Mouse (Mus musculus) MEL (cell line): ENCODE data around the gene Gm45233. TPM values are rescaled to one million over a fixed set of nuclear protein-coding genes. Genes with fewer than 3 reads are reported as not detected.

Experiments used
- DNase-seq: peaks from one replicate; pipeline ENCODE4 v3.0.0; 2011; ENCODE audit warnings: low read depth, low spot score
- H3K27ac ChIP-seq: 2 replicates; pipeline ENCODE4 v1.5.1; 2012; ENCODE audit warnings: low read depth, mild to moderate bottlenecking, control low read depth, low read length, moderate library complexity; ENCODE audit not compliant: control insufficient read depth
- H3K27me3 ChIP-seq, 2 experiments: fragments of 150-350 bp in 1 of 2; sonication (generic) in 1 of 2; 2 replicates each; pipeline ENCODE4 v1.6.1; 2012; ENCODE audit warnings: low read length in 2 of 2, mild to moderate bottlenecking in 2 of 2, improper control_type of control experiment in 1 of 2, moderate library complexity in 1 of 2; ENCODE audit not compliant: insufficient read depth in 2 of 2, control insufficient read depth in 1 of 2
- H3K36me3 ChIP-seq, 2 experiments: 2 replicates each; pipeline ENCODE4 v1.6.1; 2012 to 2014; ENCODE audit warnings: low read length in 2 of 2, improper control_type of control experiment in 1 of 2, inconsistent platforms in 1 of 2, mild to moderate bottlenecking in 1 of 2; ENCODE audit not compliant: insufficient read depth in 2 of 2, control insufficient read depth in 1 of 2
- H3K4me1 ChIP-seq, 2 experiments: fragments of 150-350 bp in 1 of 2; sonication (generic) in 1 of 2; 2 replicates each; pipeline ENCODE4 v1.6.1; 2012; ENCODE audit warnings: low read length in 2 of 2, improper control_type of control experiment in 1 of 2, mild to moderate bottlenecking in 1 of 2; ENCODE audit not compliant: insufficient read depth in 2 of 2, control insufficient read depth in 1 of 2
- H3K4me3 ChIP-seq, 2 experiments: fragments of 150-350 bp in 1 of 2; sonication (generic) in 1 of 2; 2 replicates each; pipeline ENCODE4 v1.5.1; 2012; ENCODE audit warnings: low read depth in 2 of 2, low read length in 2 of 2, mild to moderate bottlenecking in 2 of 2, moderate library complexity in 2 of 2, control low read depth in 1 of 2, improper control_type of control experiment in 1 of 2; ENCODE audit not compliant: control insufficient read depth in 1 of 2, insufficient read depth in 1 of 2
- H3K79me2 ChIP-seq: 2 replicates; pipeline ENCODE4 v1.6.1; 2012; ENCODE audit warnings: mild to moderate bottlenecking, low read length, moderate library complexity; ENCODE audit not compliant: control insufficient read depth, poor library complexity, insufficient read depth
- H3K9ac ChIP-seq: 2 replicates; pipeline ENCODE4 v1.6.1; 2012; ENCODE audit warnings: low read depth, mild to moderate bottlenecking, control low read depth, low read length, moderate library complexity; ENCODE audit not compliant: control insufficient read depth, poor library complexity, severe bottlenecking
- H3K9me3 ChIP-seq: fragments of 150-350 bp; sonication (generic); replicated peaks from 2 replicates; pipeline ENCODE4 v1.6.1; 2012; ENCODE audit warnings: mild to moderate bottlenecking, low read length, improper control_type of control experiment, moderate library complexity; ENCODE audit not compliant: insufficient read depth
- E2F4 ChIP-seq: IDR thresholded peaks from 2 replicates; pipeline ENCODE4 v1.6.1; 2011; ENCODE audit warnings: low read depth, low read length, improper control_type of control experiment, borderline replicate concordance
- ELF1 ChIP-seq: IDR thresholded peaks from 2 replicates; pipeline ENCODE4 v1.6.1; 2014; ENCODE audit warnings: low read depth, mild to moderate bottlenecking, inconsistent platforms, low read length, improper control_type of control experiment, moderate library complexity
- GABPA ChIP-seq: IDR thresholded peaks from 2 replicates; pipeline ENCODE4 v1.6.1; 2012; ENCODE audit warnings: low read depth, mild to moderate bottlenecking, inconsistent platforms, low read length, improper control_type of control experiment, moderate library complexity
- JUND ChIP-seq: IDR thresholded peaks from 2 replicates; pipeline ENCODE4 v1.6.1; 2011; ENCODE audit warnings: low read depth, mild to moderate bottlenecking, improper control_type of control experiment, low read length
- KAT2A ChIP-seq: conservative IDR thresholded peaks from 2 replicates; pipeline ENCODE4 v1.6.1; 2012; ENCODE audit warnings: low read depth, low read length, improper control_type of control experiment, inconsistent platforms
- MXI1 ChIP-seq: IDR thresholded peaks from 2 replicates; pipeline ENCODE4 v1.6.1; 2011; ENCODE audit warnings: mild to moderate bottlenecking, low read depth, low read length, improper control_type of control experiment
- POLR2A ChIP-seq, 2 experiments: IDR thresholded peaks; 2 replicates each; pipeline ENCODE4 v1.6.1; 2011 to 2012; ENCODE audit warnings: low read length in 2 of 2, mild to moderate bottlenecking in 2 of 2, control low read depth in 1 of 2, improper control_type of control experiment in 1 of 2, low read depth in 1 of 2, moderate library complexity in 1 of 2; ENCODE audit not compliant: control insufficient read depth in 1 of 2, insufficient read depth in 1 of 2, poor library complexity in 1 of 2
- POLR2AphosphoS2 ChIP-seq: IDR thresholded peaks from 2 replicates; pipeline ENCODE4 v1.6.1; 2011; ENCODE audit warnings: low read length, improper control_type of control experiment
- SIN3A ChIP-seq: IDR thresholded peaks from 2 replicates; pipeline ENCODE4 v1.6.1; 2012; ENCODE audit warnings: low read length, improper control_type of control experiment, inconsistent platforms
- TBP ChIP-seq: IDR thresholded peaks from 2 replicates; pipeline ENCODE4 v1.8.0; 2011; ENCODE audit warnings: low read depth, low read length, improper control_type of control experiment
- TCF12 ChIP-seq: IDR thresholded peaks from 2 replicates; pipeline ENCODE4 v1.6.1; 2014; ENCODE audit warnings: low read depth, mild to moderate bottlenecking, inconsistent platforms, low read length, improper control_type of control experiment, moderate library complexity
- ZNF384 ChIP-seq: IDR thresholded peaks from 2 replicates; pipeline ENCODE4 v1.6.1; 2012; ENCODE audit warnings: low read depth, mild to moderate bottlenecking, inconsistent platforms, low read length, improper control_type of control experiment
- polyA plus RNA-seq, 2 experiments: library from polyadenylated mRNA; stranded (reverse) in 1 of 2; unstranded in 1 of 2; fragments of >175 nt in 1 of 2; fragments of >200 nt in 1 of 2; gene quantifications; 2 replicates each; pipeline versions ENCODE4 v1.2.1 to v1.2.4; 2012; ENCODE audit warnings: low replicate concordance in 2 of 2, low read depth in 1 of 2; ENCODE audit not compliant: insufficient read length in 2 of 2, insufficient read depth in 1 of 2, missing spikeins in 1 of 2
- total RNA-seq: library from RNA; depleted of rRNA; stranded (reverse); fragments of 300-350 nt; gene quantifications from 2 replicates; pipeline ENCODE4 v1.2.3, GENCODE M21; 2012

Gene Gm45233
- total and polyA plus RNA-seq, 3 experiments = 0.42 TPM; not detected in 2

DNA sequence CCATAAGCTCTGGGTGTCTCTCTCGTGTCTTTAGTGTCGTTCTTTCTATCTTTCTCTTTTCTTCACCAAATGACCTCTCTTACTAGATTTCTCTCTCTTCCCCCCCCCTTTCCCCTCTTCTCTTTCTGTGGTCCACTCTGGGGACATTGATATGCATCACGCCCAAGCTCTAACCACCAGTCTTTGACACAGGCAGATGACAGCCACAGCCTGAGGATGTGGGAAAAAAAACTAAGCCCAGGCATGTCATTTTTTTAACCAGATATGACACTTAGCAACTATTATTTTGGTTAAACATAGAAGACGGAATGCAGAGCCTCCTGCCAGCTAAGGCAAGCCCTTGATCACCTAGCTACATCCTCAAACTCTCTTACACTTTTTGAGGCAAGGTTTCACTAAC lies 5.3 kb upstream of the Gm45233 start:
- Histone ChIP-seq H3K36me3 (peaks cover 0 to 2% of the 10 kb centered on the region in 2 experiments; a peak in 1 of 4 replicates), H3K9ac (no peak overlapping the region), H3K27me3 (peaks cover 0 to under 1% of the 10 kb centered on the region in 2 experiments; a peak in 2 of 4 replicates), H3K4me3 (no peak overlapping the region), H3K79me2 (peaks cover 1% of the 10 kb centered on the region; the same call in 1 of the 2 replicates), H3K27ac (no peak overlapping the region), H3K4me1 (peaks cover 0 to 8% of the 10 kb centered on the region in 2 experiments; a peak in 2 of 4 replicates), H3K9me3 (no peaks in the 10 kb centered on the region)
- TF ChIP-seq SIN3A = no peak
- TF ChIP-seq POLR2AphosphoS2 = no peak
- no peak for DNase-seq

DNA sequence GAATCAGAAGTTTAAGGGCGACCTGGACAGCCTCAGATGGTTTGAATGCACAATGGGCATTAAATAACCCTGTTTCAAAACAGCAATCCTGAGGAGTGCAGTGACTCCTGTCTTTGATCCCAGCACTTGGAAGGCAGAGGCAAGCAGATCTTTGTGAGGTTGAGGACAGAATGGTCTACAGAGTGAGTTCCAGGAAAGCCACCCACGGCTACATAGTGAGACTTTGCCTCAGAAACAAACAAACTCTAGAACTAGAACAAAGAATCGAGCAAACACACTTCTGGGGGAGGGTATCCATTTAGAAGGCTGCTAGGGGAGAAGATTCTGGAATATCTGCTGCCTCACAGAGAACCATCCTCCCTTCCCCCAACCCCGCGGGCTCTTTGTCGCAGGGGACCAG lies 3.4 kb upstream of the Gm45233 start, which contains the start of gene Cldnd2:
Gene Cldnd2, plus strand, starts transcription at position 301 of the 400 bp plus-strand sequence.
- Histone ChIP-seq H3K4me3 (no peak within 1 kb of the TSS), H3K79me2 (peaks cover 14% of the 10 kb centered on the region), H3K9me3 (no peaks in the 10 kb centered on the region), H3K36me3 (peaks cover 0 to 8% of the 10 kb centered on the region in 2 experiments; a peak in 2 of 4 replicates), H3K27ac (no peak within 1 kb of the TSS), H3K27me3 (no peaks in the 10 kb centered on the region), H3K4me1 (peaks cover 2 to 18% of the 10 kb centered on the region in 2 experiments; a peak in 2 of 4 replicates), H3K9ac (no peak within 1 kb of the TSS)
- TF ChIP-seq POLR2A (IDR thresholded peaks at IDR 0.05; ENCODE audit: control insufficient read depth in 1 of 2, insufficient read depth in 1 of 2, low read depth in 1 of 2, low read length in 2 of 2, poor library complexity in 1 of 2) (no peak), KAT2A (no peak), ZNF384 (no peak), TBP (no peak)
- no peak for DNase-seq

DNA sequence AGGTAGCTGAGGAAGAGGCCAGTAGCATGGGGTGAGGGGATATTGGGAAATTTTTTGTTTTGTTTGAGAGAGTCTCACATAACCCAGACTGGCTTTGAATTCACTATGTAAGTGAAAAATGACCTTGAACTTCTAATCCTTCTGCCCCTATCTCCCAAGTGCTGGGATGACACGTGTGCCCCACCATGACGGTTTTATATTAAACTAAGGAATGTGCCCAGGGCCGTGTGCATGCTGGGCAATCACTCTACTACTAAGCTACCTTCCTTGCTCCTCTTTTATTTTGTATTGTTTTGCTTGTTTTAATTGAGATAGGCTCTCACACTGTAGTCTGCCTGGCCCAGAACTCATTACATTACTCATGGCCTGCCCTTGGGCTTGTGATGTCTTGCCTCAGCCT lies 2.9 kb upstream of the Gm45233 start:
- Histone ChIP-seq H3K4me3 (no peak overlapping the region), H3K36me3 (peaks cover 0 to 8% of the 10 kb centered on the region in 2 experiments; a peak in 2 of 4 replicates), H3K27ac (no peak overlapping the region), H3K27me3 (no peaks in the 10 kb centered on the region), H3K4me1 (peaks cover 2 to 23% of the 10 kb centered on the region in 2 experiments; a peak in 2 of 4 replicates), H3K9me3 (no peaks in the 10 kb centered on the region), H3K9ac (no peak overlapping the region), H3K79me2 (peaks cover 19% of the 10 kb centered on the region)
- DNase-seq = no peak
- TF ChIP-seq ELF1 = no peak
- no peak for TF ChIP-seq MXI1

DNA sequence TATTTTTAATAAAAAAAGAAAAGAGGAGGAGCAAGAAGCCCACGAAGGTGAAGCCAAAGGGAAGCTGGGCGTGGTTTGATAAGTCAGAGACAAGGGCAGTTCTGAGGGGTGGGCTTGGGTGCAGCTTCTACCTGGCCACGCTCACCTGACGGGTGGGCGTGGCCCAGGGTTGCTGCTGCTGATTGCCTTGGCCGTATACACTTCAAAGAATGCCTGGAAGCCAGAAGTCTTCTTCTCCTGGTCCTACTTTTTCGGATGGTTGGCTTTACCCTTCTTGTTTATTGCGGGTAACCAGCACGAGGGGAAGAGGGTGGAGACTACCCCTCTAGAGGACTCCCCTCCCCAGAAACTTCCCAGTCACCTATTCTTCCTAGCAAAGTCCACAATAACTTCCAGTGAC lies 1.2 kb upstream of the Gm45233 start:
- H3K9ac ChIP-seq = peak overlapping the region; percentile 82

More for the DNA sequence above, 1.2 kb upstream of the Gm45233 start:
- Histone ChIP-seq H3K36me3 (peaks cover 0 to 15% of the 10 kb centered on the region in 2 experiments; a peak in 2 of 4 replicates), H3K9me3 (no peaks in the 10 kb centered on the region), H3K27me3 (no peaks in the 10 kb centered on the region), H3K79me2 (peaks cover 24% of the 10 kb centered on the region), H3K4me3 (peak overlapping the region; percentile 61 to 70), H3K4me1 (peaks cover 2 to 36% of the 10 kb centered on the region in 2 experiments; a peak in 2 of 4 replicates), H3K27ac (peak overlapping the region; percentile 67; the same call in 1 of the 2 replicates)
- TF ChIP-seq E2F4 = no peak
- TF ChIP-seq KAT2A = no peak
- no peak for TF ChIP-seq JUND
- TF ChIP-seq GABPA = no peak
- no peak for TF ChIP-seq TCF12
- DNase-seq = no peak
